Mouse (Mus musculus): ENCODE results near the gene Zfp804a.

GRCm38 (mm10) chr2:82053185-82053891 is at the start of gene Zfp804a:
- TF ChIP-seq CTCF (IDR thresholded peaks at IDR 0.05; ENCODE audit: insufficient read depth, low read depth, low read length) = no peak
- TF ChIP-seq POLR2A (IDR thresholded peaks at IDR 0.05; ENCODE audit: insufficient read depth, low read depth, low read length) = no peak; the same call in none of the 2 replicates

All from olfactory bulb, adult 2 months (tissue).